Mouse (Mus musculus): ENCODE data around the gene Fdx1l.

DNA sequence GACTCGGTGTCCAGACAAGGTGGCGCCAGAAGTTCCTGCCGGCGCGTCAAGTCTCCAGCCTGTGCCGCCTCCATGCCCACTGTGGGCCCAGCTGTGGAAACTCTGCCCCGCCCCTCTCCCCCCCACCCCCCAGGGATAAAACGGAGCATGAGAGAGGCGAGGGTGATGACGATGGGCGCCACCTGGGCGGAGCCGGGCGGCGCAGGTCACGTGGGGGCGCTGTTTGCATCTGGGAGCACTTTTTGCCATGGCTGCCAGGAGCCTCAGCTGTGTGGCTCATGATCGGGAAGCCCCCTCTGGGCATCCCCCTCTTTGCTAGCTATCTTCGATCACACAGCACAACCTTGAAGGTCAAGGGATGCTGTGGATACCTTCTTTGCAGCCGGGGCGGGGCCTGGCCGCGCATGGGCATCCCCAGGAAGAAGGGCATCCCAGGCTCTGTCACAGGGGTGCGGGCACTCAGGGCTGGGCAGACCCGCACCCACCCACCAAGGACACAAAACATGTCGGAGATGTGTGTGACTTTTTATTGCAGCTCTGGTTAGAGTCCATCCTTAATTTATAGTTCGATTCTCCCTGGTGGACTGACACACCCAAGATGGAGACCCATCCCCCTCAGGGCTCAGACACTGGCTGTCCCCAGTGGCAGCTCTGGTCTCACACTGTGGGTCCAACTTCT, 6.3 kb downstream of the Fdx1l start, which contains the start of gene Zglp1:
- TF ChIP-seq CTCF (IDR thresholded peaks at IDR 0.05; ENCODE audit: borderline replicate concordance, insufficient read depth, low read length) (no peak), POLR2A (IDR thresholded peaks at IDR 0.05; ENCODE audit: low read depth, low read length) (no peak)

All from embryonic fibroblast, embryonic 13.5 days (primary cell).